Mouse (Mus musculus): ENCODE data around the gene Map3k11.

Gene Map3k11

GRCm38 (mm10) chr19:5688200-5689087 is at the start of gene Map3k11, which contains the start of gene Pcnx3:
Gene Map3k11 (plus strand): TSS chr19:5688742.
Gene Pcnx3 (minus strand): TSS chr19:5688908.
- peak; percentile 97 for DNase-seq (ENCODE audit: low spot score in 2 of 2)

DNA sequence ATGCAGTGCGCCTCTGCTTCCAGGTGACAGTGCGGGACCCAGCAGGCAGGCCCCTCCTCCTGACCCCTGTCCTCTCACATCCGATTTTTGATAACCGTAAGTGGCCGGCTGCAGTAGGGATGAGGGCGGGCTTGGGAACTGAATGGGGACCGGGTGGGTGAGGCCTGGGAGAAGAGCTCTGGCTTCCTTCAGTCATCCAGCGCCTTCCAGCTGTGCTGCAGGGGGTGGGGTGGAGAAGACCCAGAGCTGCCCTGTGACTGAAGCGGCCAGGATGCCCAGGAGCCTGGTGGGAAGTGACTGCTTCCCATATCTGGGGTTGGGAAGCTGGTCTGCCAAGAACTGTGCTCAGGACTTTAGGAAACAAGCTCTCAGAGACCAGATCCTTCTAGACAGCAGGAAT is 48.2 kb upstream of the Map3k11 start:
- no peak for DNase-seq (ENCODE audit: low spot score in 2 of 2)

DNA sequence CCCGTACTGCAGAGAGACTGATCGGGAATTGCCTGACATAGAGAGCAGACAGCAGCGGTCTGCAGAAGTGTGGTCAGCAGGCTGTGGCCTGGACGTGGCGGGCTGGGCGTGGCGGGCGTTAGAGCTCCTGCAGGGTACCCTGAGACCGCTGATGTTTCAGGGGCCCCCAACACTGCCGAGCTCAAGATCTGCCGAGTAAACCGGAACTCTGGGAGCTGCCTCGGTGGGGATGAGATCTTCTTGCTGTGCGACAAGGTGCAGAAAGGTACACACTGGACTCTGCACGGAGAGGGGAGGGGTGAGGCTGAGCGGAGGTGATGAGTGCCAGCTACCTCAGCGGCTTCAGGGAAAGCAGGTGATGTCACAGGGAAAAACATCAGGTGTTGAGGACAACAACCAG is 47.5 kb upstream of the Map3k11 start:
- DNase-seq (ENCODE audit: low spot score in 2 of 2): no peak

GRCm38 (mm10) chr19:5641641-5642040 is 46.9 kb upstream of the Map3k11 start:
- no peak for DNase-seq (ENCODE audit: low spot score in 2 of 2)

DNA sequence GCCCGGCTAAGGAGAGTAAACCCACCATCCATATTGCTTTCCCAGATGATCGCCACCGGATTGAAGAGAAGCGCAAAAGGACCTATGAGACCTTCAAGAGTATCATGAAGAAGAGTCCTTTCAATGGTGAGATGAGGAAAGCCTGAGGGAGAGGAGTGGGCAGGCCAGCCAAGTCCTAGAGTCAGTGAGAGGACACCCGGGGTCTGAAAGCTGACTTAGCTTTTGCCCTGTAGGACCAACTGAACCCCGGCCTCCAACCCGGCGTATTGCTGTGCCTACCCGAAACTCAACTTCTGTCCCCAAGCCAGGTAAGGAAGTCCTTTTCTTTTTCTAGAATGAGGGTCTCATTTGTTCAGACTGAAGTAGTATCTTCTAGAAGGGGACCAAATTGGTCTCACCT is 43.3 kb upstream of the Map3k11 start:
- DNase-seq (ENCODE audit: low spot score in 2 of 2): no peak

DNA sequence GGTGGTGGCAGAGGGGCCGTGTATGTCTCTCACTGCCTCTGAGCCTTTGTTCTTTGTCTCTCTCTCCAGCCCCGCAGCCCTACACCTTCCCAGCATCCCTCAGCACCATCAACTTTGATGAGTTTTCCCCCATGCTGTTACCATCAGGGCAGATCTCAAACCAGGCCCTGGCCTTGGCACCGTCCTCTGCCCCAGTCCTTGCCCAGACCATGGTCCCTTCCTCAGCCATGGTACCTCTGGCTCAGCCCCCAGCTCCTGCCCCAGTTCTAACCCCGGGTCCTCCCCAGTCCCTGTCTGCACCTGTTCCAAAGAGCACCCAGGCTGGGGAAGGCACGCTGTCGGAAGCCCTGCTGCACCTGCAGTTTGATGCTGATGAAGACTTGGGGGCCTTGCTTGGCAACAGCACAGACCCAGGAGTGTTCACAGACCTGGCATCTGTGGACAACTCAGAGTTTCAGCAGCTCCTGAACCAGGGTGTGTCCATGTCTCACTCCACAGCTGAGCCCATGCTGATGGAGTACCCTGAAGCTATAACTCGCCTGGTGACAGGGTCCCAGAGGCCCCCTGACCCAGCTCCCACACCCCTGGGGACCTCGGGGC is 41.7 kb upstream of the Map3k11 start:
- no peak for DNase-seq (ENCODE audit: low spot score in 2 of 2)

GRCm38 (mm10) chr19:5647791-5648190 is 40.8 kb upstream of the Map3k11 start:
- DNase-seq (ENCODE audit: low spot score in 2 of 2): no peak

GRCm38 (mm10) chr19:5648401-5649297 is 39.9 kb upstream of the Map3k11 start:
- DNase-seq (ENCODE audit: low spot score in 2 of 2): peak; percentile 80 to 83

DNA sequence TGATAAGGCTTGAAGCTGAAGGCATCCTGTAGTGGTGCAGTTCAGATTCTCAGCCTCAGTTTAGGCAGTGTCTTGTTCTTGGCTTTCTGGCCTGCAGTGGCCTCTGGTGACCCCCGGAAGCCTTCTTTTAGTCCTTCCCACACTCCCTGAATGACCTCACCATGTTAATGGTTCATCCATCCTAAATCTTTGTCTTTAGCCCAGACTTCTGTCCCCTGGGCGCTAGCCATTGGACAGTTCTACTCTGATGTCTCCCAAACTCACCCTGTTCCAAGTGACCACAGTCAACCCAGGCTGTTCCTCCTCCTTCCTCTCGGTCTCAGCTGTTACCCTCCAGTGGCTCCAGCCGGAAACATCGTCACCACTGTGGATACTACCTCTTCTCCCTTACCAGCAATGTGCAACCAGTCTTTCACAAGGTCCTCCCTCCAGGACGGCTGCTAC is 39.2 kb upstream of the Map3k11 start:
- no peak for DNase-seq (ENCODE audit: low spot score in 2 of 2)

GRCm38 (mm10) chr19:5651502-5652274 is 36.9 kb upstream of the Map3k11 start:
- no peak for DNase-seq (ENCODE audit: low spot score in 2 of 2)

GRCm38 (mm10) chr19:5652570-5652969 is 36.0 kb upstream of the Map3k11 start:
- DNase-seq (ENCODE audit: low spot score in 2 of 2): no peak

GRCm38 (mm10) chr19:5653969-5654719 is 34.4 kb upstream of the Map3k11 start:
- DNase-seq (ENCODE audit: low spot score in 2 of 2): no peak

DNA sequence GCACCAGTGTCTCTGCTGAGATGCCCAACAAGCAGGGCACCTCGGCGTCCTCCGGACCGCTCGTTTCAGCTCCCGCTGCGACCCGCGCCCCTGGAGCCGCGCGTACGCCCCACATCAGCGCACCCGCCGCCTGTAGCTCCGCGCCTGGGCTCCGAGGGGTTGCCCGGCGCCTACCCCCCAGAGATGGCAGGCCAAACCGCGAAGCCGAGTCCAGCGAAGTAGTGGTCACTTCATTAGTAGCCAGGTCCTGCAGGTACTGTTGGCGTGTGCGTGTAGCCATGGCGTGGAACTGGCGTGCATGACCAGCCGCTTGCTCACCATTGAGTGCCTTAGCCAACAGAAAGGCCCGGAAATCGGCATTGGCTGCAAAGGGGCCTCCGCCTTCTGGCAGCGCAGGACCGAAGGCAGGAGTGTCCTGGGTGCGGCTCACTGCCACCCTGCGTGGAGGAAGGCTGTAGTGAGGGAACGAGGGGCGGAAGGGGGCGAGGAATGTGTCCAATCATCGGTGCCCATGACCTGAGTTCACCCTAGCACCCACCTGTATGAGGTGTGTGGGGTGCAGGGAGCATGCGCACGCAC is 33.7 kb upstream of the Map3k11 start:
- peak in 1 of 2 experiments; percentile 56 for DNase-seq (ENCODE audit: low spot score in 2 of 2)

- DNase-seq (ENCODE audit: low spot score in 2 of 2): no peak
Observed at GRCm38 (mm10) chr19:5660942-5661751, 27.4 kb upstream of the Map3k11 start.

- DNase-seq (ENCODE audit: low spot score in 2 of 2): no peak
Observed at GRCm38 (mm10) chr19:5662310-5662709, 26.2 kb upstream of the Map3k11 start.

DNA sequence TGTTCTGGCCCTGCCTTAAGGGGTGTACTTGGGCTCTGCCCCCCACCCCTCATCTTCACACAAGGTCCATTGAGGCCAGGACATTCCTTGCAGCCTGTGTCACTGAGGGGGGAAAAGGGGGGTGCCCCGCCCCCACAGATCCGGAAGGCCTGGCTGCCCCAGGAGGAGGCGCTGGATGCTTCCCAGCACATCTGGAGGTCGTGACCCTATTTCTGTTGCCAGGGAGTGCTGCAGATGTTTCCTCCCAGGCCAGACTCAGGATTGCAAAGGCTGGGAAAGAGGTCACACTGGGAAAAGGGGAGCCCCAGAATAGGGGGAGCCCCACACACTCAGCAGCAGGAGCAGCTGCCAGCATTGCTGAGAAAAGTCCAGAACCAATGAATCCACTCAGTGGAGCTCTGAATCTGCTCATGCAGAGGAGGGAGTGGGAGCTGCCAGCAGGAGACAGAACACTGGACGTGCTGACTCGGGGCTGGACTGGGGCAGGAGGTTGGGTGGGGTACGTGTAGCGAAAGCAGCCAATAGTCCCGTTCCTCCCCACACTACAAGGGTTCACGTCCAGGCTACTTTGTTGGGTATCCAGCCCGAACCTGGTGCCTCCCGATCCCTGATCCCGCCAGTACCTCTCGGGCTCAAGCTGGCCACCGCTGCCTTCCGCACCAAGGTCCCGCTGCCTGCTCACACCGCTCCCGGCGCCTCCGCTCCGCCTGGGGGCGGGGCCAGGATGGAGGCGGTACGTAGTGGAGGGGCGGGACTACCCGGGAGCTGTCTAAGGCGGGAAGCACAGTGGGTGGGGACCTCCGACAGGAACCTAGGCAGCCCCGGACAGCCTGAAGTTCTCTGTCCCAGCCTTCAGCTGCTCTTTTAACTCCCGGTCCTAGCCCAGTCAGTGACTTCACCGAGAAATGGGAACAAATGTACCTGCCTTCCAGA is 25.3 kb upstream of the Map3k11 start, which contains the start of gene Sipa1:
TSS of gene Sipa1 (minus strand) at position 727 of the 933 bp plus-strand sequence.
- DNase-seq (ENCODE audit: low spot score in 2 of 2): peak; percentile 91 to 94

DNA sequence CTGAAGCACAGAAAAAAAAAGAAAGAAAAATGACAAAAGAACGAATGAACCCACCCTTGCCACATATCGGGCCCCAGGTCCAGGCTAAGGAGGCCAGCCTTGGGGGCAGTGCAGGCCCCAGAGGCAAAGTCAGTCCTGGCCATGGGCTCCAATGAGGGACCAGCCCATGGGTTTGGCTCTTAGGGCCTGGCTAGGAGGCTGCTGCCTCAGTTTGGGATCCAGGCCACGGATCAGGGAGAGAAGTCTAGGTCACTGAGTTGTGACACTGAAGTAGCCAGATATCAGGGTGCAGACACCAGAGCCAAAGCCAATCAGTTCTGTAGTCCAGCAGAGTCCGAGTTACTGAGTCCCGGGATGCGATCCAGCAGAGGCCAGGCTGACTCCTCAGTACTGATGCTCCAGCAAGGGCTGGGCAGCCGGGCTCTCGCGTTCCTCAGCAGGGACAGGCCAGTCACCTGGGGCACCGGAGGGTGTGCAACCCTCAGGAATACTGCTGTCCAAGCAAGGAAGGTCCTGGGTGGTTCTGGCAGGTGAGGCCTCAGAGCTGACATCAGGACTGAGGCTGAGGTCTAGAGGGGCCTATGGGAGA is 23.8 kb upstream of the Map3k11 start:
- no peak for DNase-seq (ENCODE audit: low spot score in 2 of 2)

DNA sequence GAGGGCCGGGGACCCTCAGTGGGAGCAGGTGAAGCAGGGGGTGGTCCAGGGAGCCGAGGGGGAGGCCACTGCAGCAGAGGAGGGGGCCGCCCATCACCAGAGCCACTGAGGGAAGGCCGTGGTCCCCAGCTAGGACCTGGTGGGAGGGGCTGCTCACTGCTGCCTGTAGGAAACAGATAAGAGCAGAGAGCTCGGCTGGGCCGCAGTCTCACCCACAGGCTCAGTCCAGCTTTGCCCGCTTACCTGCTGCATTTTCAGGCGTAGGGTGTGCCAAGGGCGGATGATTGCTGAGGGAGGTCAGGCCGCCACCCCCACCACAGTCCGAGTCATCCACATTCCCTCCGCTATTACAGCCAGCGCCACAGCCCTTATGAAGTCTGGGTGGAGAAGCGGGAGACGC is 23.1 kb upstream of the Map3k11 start:
- DNase-seq (ENCODE audit: low spot score in 2 of 2): no peak

Data from urinary bladder, postnatal 4 days (tissue).